Mouse (Mus musculus): ENCODE measurements around the gene Txnip.

- TF ChIP-seq CTCF (conservative IDR thresholded peaks at IDR 0.05; ENCODE audit: low read length) (no peak), NANOG (IDR thresholded peaks at IDR 0.05; ENCODE audit: borderline replicate concordance, low read length) (no peak), POU5F1 (IDR thresholded peaks at IDR 0.05; ENCODE audit: borderline replicate concordance, low read length) (no peak)
These were observed 40.7 kb downstream of the Txnip start for GRCm38 (mm10) chr3:96598156-96599068.
